Mouse (Mus musculus) neural tube, embryonic 12.5 days (tissue): ENCODE results near the gene Klhl9. TPM values are rescaled to one million over a fixed set of nuclear protein-coding genes. Genes with fewer than 3 reads are reported as not detected.
A peak's percentile ranks its signal among the peaks of the same experiment; 100 is the strongest.

ENCODE experiments used
- ATAC-seq: fragments of 200-750 bp; cut with Nextera tagmentation; 2 replicates; pipeline ENCODE4 v1.8.0; 2017; ENCODE audit warnings: low read depth, mild to moderate bottlenecking, moderate TSS enrichment, moderate library complexity; ENCODE audit not compliant: low FRiP score
- H3K27ac ChIP-seq: fragments of 300-500 bp; sonication (generic); 2 replicates; pipeline ENCODE4 v1.5.1; 2016
- H3K27me3 ChIP-seq: fragments of 300-500 bp; sonication (generic); replicated peaks from 2 replicates; pipeline ENCODE4 v1.6.1; 2016; ENCODE audit warnings: mild to moderate bottlenecking
- H3K36me3 ChIP-seq: fragments of 300-500 bp; sonication (generic); 2 replicates; pipeline ENCODE4 v1.6.1; 2016; ENCODE audit warnings: mild to moderate bottlenecking
- H3K4me1 ChIP-seq: fragments of 300-500 bp; sonication (generic); 2 replicates; pipeline ENCODE4 v1.6.1; 2016
- H3K4me2 ChIP-seq: fragments of 300-500 bp; sonication (generic); replicated peaks from 2 replicates; pipeline ENCODE4 v1.6.1; 2016; ENCODE audit warnings: mild to moderate bottlenecking
- H3K4me3 ChIP-seq: fragments of 300-500 bp; sonication (generic); 2 replicates; pipeline ENCODE4 v1.5.1; 2016
- H3K9ac ChIP-seq: fragments of 300-500 bp; sonication (generic); 2 replicates; pipeline ENCODE4 v1.6.1; 2016; ENCODE audit warnings: mild to moderate bottlenecking
- H3K9me3 ChIP-seq: fragments of 300-500 bp; sonication (generic); 2 replicates; pipeline ENCODE4 v1.6.1; 2016; ENCODE audit warnings: mild to moderate bottlenecking
- WGBS: fragments of 180-500 bp; shearing (Covaris S2); methylation state at CpG from one replicate; pipeline ENCODE4 v1.1.7; 2016; 5-methylcytosine and 5-hydroxymethylcytosine counted together
- polyA plus RNA-seq: library from polyadenylated mRNA; unstranded; fragments of >200 nt; fragmentation: Nextera tagmentation; extraction: Ambion mirVana; gene quantifications from 2 replicates; pipeline ENCODE4 v1.2.1, GENCODE M21; 2016

Klhl9 gene
- polyA plus RNA-seq, 1 experiment from 2014 or later = 132 TPM

- no peak for ATAC-seq
- H3K27ac ChIP-seq = no peak overlapping the region
- no peaks in the 10 kb centered on the region for H3K36me3 ChIP-seq
- H3K4me1 ChIP-seq = no peaks in the 10 kb centered on the region
- H3K4me2 ChIP-seq = no peak overlapping the region
- H3K4me3 ChIP-seq = no peak overlapping the region
- H3K9me3 ChIP-seq = no peaks in the 10 kb centered on the region
- no peaks in the 10 kb centered on the region for H3K27me3 ChIP-seq
- H3K9ac ChIP-seq = no peak overlapping the region
- 76% methylated on average over 1 of the region's 1 CpGs for WGBS
Measured at GRCm38 (mm10) chr4:88699301-88699700, 23.0 kb downstream of the Klhl9 start.

- no peak for ATAC-seq
- Histone ChIP-seq H3K36me3 (no peaks in the 10 kb centered on the region), H3K4me1 (no peaks in the 10 kb centered on the region), H3K4me2 (no peak overlapping the region), H3K4me3 (no peak overlapping the region), H3K9me3 (no peaks in the 10 kb centered on the region), H3K9ac (no peak overlapping the region), H3K27me3 (no peaks in the 10 kb centered on the region), H3K27ac (no peak overlapping the region)
- WGBS = 88% methylated on average over 5 of the region's 5 CpGs
Measured at GRCm38 (mm10) chr4:88698781-88699180, 23.5 kb downstream of the Klhl9 start.

- H3K27me3 ChIP-seq = no peaks in the 10 kb centered on the region
- H3K9ac ChIP-seq = no peak overlapping the region
- no peaks in the 10 kb centered on the region for H3K9me3 ChIP-seq
- no peak overlapping the region for H3K27ac ChIP-seq
- H3K36me3 ChIP-seq = no peaks in the 10 kb centered on the region
- H3K4me1 ChIP-seq = no peaks in the 10 kb centered on the region
- H3K4me2 ChIP-seq = no peak overlapping the region
- 83% methylated on average over 4 of the region's 4 CpGs for WGBS
- H3K4me3 ChIP-seq = no peak overlapping the region
- ATAC-seq = no peak
Measured at GRCm38 (mm10) chr4:88697753-88698152, 24.5 kb downstream of the Klhl9 start.

GRCm38 (mm10) chr4:88697108-88697507, 25.2 kb downstream of the Klhl9 start:
- H3K27ac ChIP-seq = no peak overlapping the region
- H3K4me1 ChIP-seq = no peaks in the 10 kb centered on the region
- 54% methylated on average over 6 of the region's 6 CpGs for WGBS
- H3K4me2 ChIP-seq = no peak overlapping the region
- H3K9me3 ChIP-seq = no peaks in the 10 kb centered on the region
- no peaks in the 10 kb centered on the region for H3K36me3 ChIP-seq
- H3K4me3 ChIP-seq = no peak overlapping the region
- H3K27me3 ChIP-seq = no peaks in the 10 kb centered on the region
- ATAC-seq = no peak
- H3K9ac ChIP-seq = no peak overlapping the region

GRCm38 (mm10) chr4:88696237-88696884, 25.9 kb downstream of the Klhl9 start:
- peak; percentile 83; the same call in 1 of the 2 replicates for ATAC-seq
- 24% methylated on average over 3 of the region's 3 CpGs for WGBS
- Histone ChIP-seq H3K4me1 (no peaks in the 10 kb centered on the region), H3K27ac (no peak overlapping the region), H3K9ac (no peak overlapping the region), H3K4me2 (no peak overlapping the region), H3K27me3 (no peaks in the 10 kb centered on the region), H3K9me3 (no peaks in the 10 kb centered on the region), H3K36me3 (no peaks in the 10 kb centered on the region), H3K4me3 (no peak overlapping the region)

- Histone ChIP-seq H3K4me3 (no peak overlapping the region), H3K36me3 (no peaks in the 10 kb centered on the region), H3K27me3 (no peaks in the 10 kb centered on the region), H3K27ac (no peak overlapping the region), H3K4me1 (no peaks in the 10 kb centered on the region), H3K9ac (no peak overlapping the region), H3K9me3 (no peaks in the 10 kb centered on the region), H3K4me2 (no peak overlapping the region)
- ATAC-seq = no peak
- WGBS = 87% methylated on average over 2 of the region's 2 CpGs
Measured at GRCm38 (mm10) chr4:88693392-88693791, 28.9 kb downstream of the Klhl9 start.

GRCm38 (mm10) chr4:88692537-88692936, 29.7 kb downstream of the Klhl9 start:
- H3K9ac ChIP-seq = no peak overlapping the region
- no peaks in the 10 kb centered on the region for H3K36me3 ChIP-seq
- ATAC-seq = no peak
- no peaks in the 10 kb centered on the region for H3K4me1 ChIP-seq
- H3K27me3 ChIP-seq = no peaks in the 10 kb centered on the region
- WGBS = 88% methylated on average over 1 of the region's 1 CpGs
- no peak overlapping the region for H3K4me3 ChIP-seq
- no peak overlapping the region for H3K4me2 ChIP-seq
- H3K9me3 ChIP-seq = no peaks in the 10 kb centered on the region
- H3K27ac ChIP-seq = no peak overlapping the region

GRCm38 (mm10) chr4:88691259-88691658, 31.0 kb downstream of the Klhl9 start, which contains the start of gene Ifnab:
Ifnab (minus strand) TSS chr4:88691359.
- 72% methylated on average over 2 of the region's 2 CpGs for WGBS
- Histone ChIP-seq H3K36me3 (no peaks in the 10 kb centered on the region), H3K9me3 (no peaks in the 10 kb centered on the region), H3K9ac (no peak within 1 kb of the TSS), H3K27me3 (no peaks in the 10 kb centered on the region), H3K4me3 (no peak within 1 kb of the TSS), H3K4me1 (no peaks in the 10 kb centered on the region), H3K27ac (no peak within 1 kb of the TSS), H3K4me2 (no peak within 1 kb of the TSS)
- ATAC-seq = no peak

- H3K4me3 ChIP-seq = no peak within 1 kb of the TSS
- H3K9ac ChIP-seq = no peak within 1 kb of the TSS
- WGBS = 91% methylated on average over 1 of the region's 1 CpGs
- H3K4me2 ChIP-seq = no peak within 1 kb of the TSS
- no peaks in the 10 kb centered on the region for H3K36me3 ChIP-seq
- H3K27ac ChIP-seq = no peak within 1 kb of the TSS
- H3K9me3 ChIP-seq = no peaks in the 10 kb centered on the region
- H3K4me1 ChIP-seq = no peaks in the 10 kb centered on the region
- ATAC-seq = no peak
- H3K27me3 ChIP-seq = no peaks in the 10 kb centered on the region
Measured at GRCm38 (mm10) chr4:88683812-88684211, 38.5 kb downstream of the Klhl9 start, which contains the start of gene Ifna2. Ifna2 (minus strand) TSS chr4:88683912.

- Histone ChIP-seq H3K4me1 (no peaks in the 10 kb centered on the region), H3K27ac (no peak overlapping the region), H3K4me3 (no peak overlapping the region), H3K27me3 (no peaks in the 10 kb centered on the region), H3K9me3 (no peaks in the 10 kb centered on the region), H3K4me2 (no peak overlapping the region), H3K9ac (no peak overlapping the region), H3K36me3 (no peaks in the 10 kb centered on the region)
- 84% methylated on average over 3 of the region's 3 CpGs for WGBS
- ATAC-seq = no peak
Measured at GRCm38 (mm10) chr4:88681353-88681752, 40.9 kb downstream of the Klhl9 start.

GRCm38 (mm10) chr4:88680362-88680761, 41.9 kb downstream of the Klhl9 start:
- Histone ChIP-seq H3K9ac (no peak overlapping the region), H3K27ac (no peak overlapping the region), H3K4me1 (no peaks in the 10 kb centered on the region), H3K4me2 (no peak overlapping the region), H3K4me3 (no peak overlapping the region), H3K36me3 (no peaks in the 10 kb centered on the region), H3K9me3 (no peaks in the 10 kb centered on the region), H3K27me3 (no peaks in the 10 kb centered on the region)
- ATAC-seq = no peak
- WGBS = 49% methylated on average over 8 of the region's 8 CpGs

- ATAC-seq = no peak
- H3K27me3 ChIP-seq = no peaks in the 10 kb centered on the region
- WGBS = 84% methylated on average over 1 of the region's 1 CpGs
Measured at GRCm38 (mm10) chr4:88676824-88677223, 45.4 kb downstream of the Klhl9 start, which contains the start of gene Ifna16. Ifna16 (minus strand) TSS chr4:88676924.

More at GRCm38 (mm10) chr4:88676824-88677223, 45.4 kb downstream of the Klhl9 start, which contains the start of gene Ifna16:
- Histone ChIP-seq H3K4me1 (no peaks in the 10 kb centered on the region), H3K27ac (no peak within 1 kb of the TSS), H3K36me3 (no peaks in the 10 kb centered on the region), H3K4me2 (no peak within 1 kb of the TSS), H3K9ac (no peak within 1 kb of the TSS), H3K9me3 (no peaks in the 10 kb centered on the region), H3K4me3 (no peak within 1 kb of the TSS)
